Mouse (Mus musculus): ENCODE measurements around the gene Olfr1287.

The Olfr1287 gene

DNA sequence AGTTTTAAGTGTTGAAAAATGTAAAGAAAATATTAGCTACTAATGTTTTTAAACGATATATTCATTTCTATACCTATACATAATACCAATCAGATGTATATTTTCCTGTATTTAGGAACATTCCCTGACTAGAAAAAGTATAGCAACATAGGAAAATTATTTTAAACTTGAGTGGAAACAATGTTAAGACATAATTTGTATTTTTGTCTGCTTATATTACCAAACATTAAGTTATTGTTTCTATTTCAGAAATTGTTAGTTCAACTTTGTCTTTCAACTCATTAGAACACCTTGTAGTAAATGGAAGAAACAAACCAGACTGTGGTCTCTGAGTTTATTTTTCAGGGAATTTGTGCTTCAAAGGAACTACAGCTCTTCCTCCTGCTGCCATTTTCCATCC, at the start of gene Olfr1287:
Olfr1287 (plus strand) TSS at position 301 of the 400 bp plus-strand sequence.
- DNase-seq (ENCODE audit: low spot score in 2 of 2), result no peak

DNA sequence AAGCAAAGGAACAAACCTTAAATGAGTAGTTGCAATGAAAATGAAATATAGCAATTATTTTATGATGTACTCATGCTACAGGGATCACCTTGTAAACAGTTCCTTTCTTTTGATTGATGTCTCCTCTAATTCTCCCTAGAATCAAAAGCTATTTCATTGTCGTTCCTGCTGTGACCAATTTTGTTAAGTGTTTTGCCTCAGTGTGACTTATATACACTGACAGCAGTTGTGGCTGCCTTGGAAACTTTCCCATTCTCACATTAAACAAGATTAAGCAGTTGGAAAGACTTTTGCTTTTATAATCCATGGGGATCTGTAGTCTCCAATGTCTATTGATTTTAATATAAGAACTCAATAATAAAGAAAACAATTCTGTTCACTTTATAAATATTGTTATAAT, 26.0 kb upstream of the Olfr1287 start, which contains the start of gene Olfr1286:
Olfr1286 (minus strand) TSS at position 185 of the 400 bp plus-strand sequence.
- DNase-seq (ENCODE audit: low spot score in 2 of 2), result no peak

DNA sequence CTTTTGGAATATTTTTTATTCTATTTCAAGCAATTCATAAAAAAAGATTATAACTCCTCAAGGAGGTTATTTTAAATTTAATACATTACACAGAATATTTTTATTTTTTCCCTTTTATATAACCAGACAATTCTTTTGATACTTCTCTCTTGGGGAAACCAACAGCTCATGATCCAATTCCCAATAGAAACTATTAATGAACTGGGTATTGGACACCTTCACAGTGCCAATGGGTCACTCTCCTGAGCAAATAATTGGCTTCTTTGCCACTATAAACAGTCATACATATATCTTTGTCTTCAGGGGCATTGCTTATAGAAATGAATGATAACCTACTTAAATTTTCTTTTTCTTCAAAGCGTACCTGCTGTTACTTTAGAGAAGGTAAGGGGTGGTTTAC, 24.9 kb downstream of the Olfr1287 start, which contains the start of gene Olfr1288:
Olfr1288 (plus strand) TSS at position 301 of the 400 bp plus-strand sequence.
- no peak for DNase-seq (ENCODE audit: low spot score in 2 of 2)

DNA sequence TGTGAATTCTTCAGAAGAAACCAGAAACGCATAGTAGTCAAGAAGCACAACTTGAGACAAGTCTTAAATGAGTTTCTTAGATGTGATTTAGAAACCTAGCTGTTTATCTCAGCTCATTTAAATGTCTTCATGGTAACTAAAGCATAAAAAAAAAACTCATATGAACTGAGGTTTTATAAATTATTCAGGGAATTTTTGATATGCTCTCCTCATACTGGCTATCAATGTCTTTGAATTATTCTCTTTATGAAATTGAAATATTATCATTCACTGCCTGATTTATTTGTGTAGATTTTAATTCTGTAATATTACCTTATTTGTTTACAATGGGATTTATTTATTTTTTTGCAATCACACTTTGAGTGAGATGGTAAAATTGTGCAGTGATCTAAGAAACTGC, 31.6 kb downstream of the Olfr1287 start, which contains the start of gene Olfr1289:
Olfr1289 (plus strand) TSS at position 301 of the 400 bp plus-strand sequence.
- no peak for DNase-seq (ENCODE audit: low spot score in 2 of 2)

DNA sequence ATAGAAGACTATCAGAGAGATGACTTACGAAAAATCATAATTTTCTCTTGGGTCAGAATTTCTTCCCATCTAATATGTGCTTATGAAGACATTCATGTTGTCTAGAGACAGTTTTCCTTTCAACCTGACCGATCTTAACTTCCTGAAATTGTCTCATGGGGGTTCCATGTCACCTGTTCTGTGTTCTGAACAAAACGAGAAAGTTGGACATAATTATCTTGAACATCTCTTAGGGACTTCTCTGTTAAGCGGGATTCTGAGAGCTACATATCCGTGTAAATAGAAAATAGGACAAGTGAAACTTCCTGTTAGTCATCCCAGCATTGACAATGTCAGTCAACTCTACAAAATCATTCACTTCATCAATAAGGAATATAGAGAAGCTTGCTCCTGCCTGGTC, 44.8 kb downstream of the Olfr1287 start, which contains the start of gene Olfr1290:
Olfr1290 (minus strand) TSS at position 101 of the 400 bp plus-strand sequence.
- DNase-seq (ENCODE audit: low spot score in 2 of 2), result no peak

DNA sequence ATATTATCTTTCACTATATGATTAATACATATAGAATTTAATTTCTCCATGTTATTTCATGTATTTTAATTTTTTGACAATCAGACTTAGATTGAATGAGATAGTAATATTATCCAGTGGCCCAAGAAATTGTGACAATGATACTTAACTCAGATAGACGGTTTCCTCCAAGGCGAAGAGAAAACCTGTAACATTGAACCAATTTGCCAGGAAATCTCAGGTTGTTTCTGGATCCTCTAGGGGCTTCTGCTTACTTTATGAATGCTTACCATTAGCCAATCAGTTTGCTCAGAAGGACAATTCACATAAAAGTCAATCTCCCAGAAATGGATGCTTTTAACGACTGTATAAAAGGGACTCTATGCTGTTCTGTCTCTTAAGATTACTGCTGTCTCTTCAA, 47.9 kb downstream of the Olfr1287 start, which contains the start of gene Olfr1291-ps1:
Olfr1291-ps1 (plus strand) TSS at position 301 of the 400 bp plus-strand sequence.
- no peak for DNase-seq (ENCODE audit: low spot score in 2 of 2)
